Comparison of ENCODE assay signal across 13 mouse cellular contexts in the genomic region with DNA sequence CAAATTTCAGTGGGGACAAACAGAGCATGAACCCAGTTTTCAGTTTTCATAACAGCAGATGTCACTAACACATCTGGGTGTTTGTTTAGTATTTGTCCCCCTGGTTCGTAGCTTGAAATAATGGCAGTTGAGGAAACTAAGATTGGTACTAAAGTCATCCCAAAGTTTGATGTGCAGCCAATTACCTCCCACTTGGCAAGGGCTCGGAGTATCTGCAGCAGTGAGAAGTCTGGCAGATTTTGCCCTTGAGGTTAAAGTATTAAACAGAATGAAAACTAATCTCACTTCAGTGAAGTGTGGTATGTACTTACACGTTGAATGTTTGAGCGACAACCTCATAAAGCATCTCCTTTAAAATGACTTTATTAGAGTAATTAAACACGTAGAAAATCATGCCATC.
DNase-seq lines count a peak whose midpoint lies in the region; ATAC-seq lines count a peak whose summit lies in the region.
"Had no signal": no experiment of that assay in that cellular context is flagged by ENCODE, and none has a peak within 500 bp of the region (broad histone marks: within the 10 kb centered on the region; RNA-seq: fewer than 3 reads in every experiment).

No protein-coding gene starts in this region.

- H3K9ac ChIP-seq in embryonic facial prominence, embryonic 14.5 days (ENCODE audit: low read depth, low read length): no peak overlapping the region
- no peak overlapping the region for H3K9ac ChIP-seq in lung, embryonic 16.5 days (ENCODE audit: low read length)
- H3K9ac ChIP-seq: liver, embryonic 12.5 days had no signal

- peaks cover 16% of the 10 kb centered on the region for H3K4me1 ChIP-seq in embryonic facial prominence, embryonic 14.5 days (ENCODE audit: control insufficient read depth, insufficient read depth, low read length)
- peaks cover 14% of the 10 kb centered on the region for H3K4me1 ChIP-seq in embryonic facial prominence, embryonic 10.5 days
- peaks cover 15% of the 10 kb centered on the region for H3K4me1 ChIP-seq in lung, embryonic 16.5 days (replicated peaks; ENCODE audit: control insufficient read depth, insufficient read depth, low read length)
- H3K4me1 ChIP-seq: liver, embryonic 12.5 days had no signal

- no peak overlapping the region for H3K4me2 ChIP-seq in embryonic facial prominence, embryonic 14.5 days (ENCODE audit: low read depth, low read length)
- no peak overlapping the region for H3K4me2 ChIP-seq in lung, embryonic 16.5 days (ENCODE audit: low read depth, low read length)
- H3K4me2 ChIP-seq: liver, embryonic 12.5 days had no signal

- ATAC-seq in embryonic facial prominence, embryonic 14.5 days (ENCODE audit: low read depth): no peak
- ATAC-seq in lung, embryonic 16.5 days (ENCODE audit: low read depth): 0 out of 2 replicates have a peak, but pooled peaks have one; percentile 15
- ATAC-seq: liver, embryonic 12.5 days had no signal

- 49% methylated on average over 5 of the region's 5 CpGs for WGBS in embryonic facial prominence, embryonic 14.5 days
- WGBS in embryonic facial prominence, embryonic 10.5 days: 82% methylated on average over 5 of the region's 5 CpGs
- WGBS in lung, embryonic 16.5 days: 36% methylated on average over 5 of the region's 5 CpGs

- H3K9me3 ChIP-seq in embryonic facial prominence, embryonic 14.5 days (ENCODE audit: control insufficient read depth, low read length): no peaks in the 10 kb centered on the region
- H3K9me3 ChIP-seq in embryonic facial prominence, embryonic 10.5 days: no peaks in the 10 kb centered on the region
- no peaks in the 10 kb centered on the region for H3K9me3 ChIP-seq in lung, embryonic 16.5 days (ENCODE audit: control insufficient read depth, low read length)
- H3K9me3 ChIP-seq: liver, embryonic 12.5 days had no signal

- H3K36me3 ChIP-seq in embryonic facial prominence, embryonic 14.5 days (ENCODE audit: control insufficient read depth, insufficient read depth, low read length): no peaks in the 10 kb centered on the region
- no peaks in the 10 kb centered on the region for H3K36me3 ChIP-seq in embryonic facial prominence, embryonic 10.5 days (replicated peaks)
- H3K36me3 ChIP-seq in lung, embryonic 16.5 days (ENCODE audit: control insufficient read depth, insufficient read depth, low read length): no peaks in the 10 kb centered on the region
- H3K36me3 ChIP-seq: liver, embryonic 12.5 days had no signal

- peak; percentile 50 for DNase-seq in embryonic facial prominence, embryonic 14.5 days (ENCODE audit: low spot score)
- no peak for DNase-seq in embryonic facial prominence, embryonic 10.5 days (ENCODE audit: low spot score)
- peak; percentile 67 for DNase-seq in kidney, adult 9 months
- no peak for DNase-seq in kidney, postnatal 10 days
- peak; percentile 45 for DNase-seq in NIH3T3 (ENCODE audit: low read depth)
- DNase-seq in MN1 (ENCODE audit: low spot score): no peak
- DNase-seq: cerebellum, adult 9-11 months; retina, postnatal 1 day; thymus, postnatal 4 days had no signal

- H3K27me3 ChIP-seq in embryonic facial prominence, embryonic 14.5 days (replicated peaks; ENCODE audit: control insufficient read depth, insufficient read depth, low read length): no peaks in the 10 kb centered on the region
- H3K27me3 ChIP-seq in embryonic facial prominence, embryonic 10.5 days (replicated peaks; ENCODE audit: low read depth, poor library complexity, severe bottlenecking): no peaks in the 10 kb centered on the region
- H3K27me3 ChIP-seq in lung, embryonic 16.5 days (ENCODE audit: control insufficient read depth, insufficient read depth, low read depth, low read length): peaks cover under 1% of the 10 kb centered on the region; the same call in 1 of the 2 replicates
- H3K27me3 ChIP-seq: liver, embryonic 12.5 days had no signal

- H3K4me3 ChIP-seq in embryonic facial prominence, embryonic 14.5 days (ENCODE audit: low read depth, low read length): no peak overlapping the region
- no peak overlapping the region for H3K4me3 ChIP-seq in embryonic facial prominence, embryonic 10.5 days
- no peak overlapping the region for H3K4me3 ChIP-seq in lung, embryonic 16.5 days (ENCODE audit: low read length)
- H3K4me3 ChIP-seq: layer of hippocampus, adult 2 months; left cerebral cortex, adult 2 months; liver, embryonic 12.5 days had no signal

- no peak overlapping the region for H3K27ac ChIP-seq in embryonic facial prominence, embryonic 14.5 days (replicated peaks; ENCODE audit: low read depth, low read length)
- no peak overlapping the region for H3K27ac ChIP-seq in embryonic facial prominence, embryonic 10.5 days (replicated peaks)
- no peak overlapping the region for H3K27ac ChIP-seq in lung, embryonic 16.5 days (ENCODE audit: low read length)
- H3K27ac ChIP-seq: layer of hippocampus, adult 2 months; left cerebral cortex, adult 2 months; liver, embryonic 12.5 days had no signal

Comparison
In these comparisons a context has a peak if more than half of its experiments do, and no peak if none do; other contexts are left out.
1. DNase-seq: peak in embryonic facial prominence, embryonic 14.5 days (single experiment), kidney, adult 9 months (single experiment) and NIH3T3 (single experiment); none in embryonic facial prominence, embryonic 10.5 days (single experiment), kidney, postnatal 10 days (single experiment) and MN1 (single experiment).